Mouse (Mus musculus) left cerebral cortex, postnatal 25 days (tissue): ENCODE measurements around the gene Prss56. TPM values are rescaled to one million over a fixed set of nuclear protein-coding genes. Genes with fewer than 3 reads are reported as not detected.

Experiments used
- DNase-seq, 2 experiments: peaks; one replicate each; pipeline ENCODE4 v3.0.0; 2022; ENCODE audit warnings: low spot score in 2 of 2, mixed read lengths in 1 of 2
- intact Hi-C: fragments of 180-260 bp; cut with DNase I; formaldehyde crosslinking; loops from one replicate; pipeline ENCODE4 v1.15.1; 2025
- total RNA-seq, 2 experiments: library from RNA; stranded (reverse); gene quantifications; 2 replicates each; pipeline ENCODE4 v1.2.3; 2021

Prss56 gene
- total RNA-seq, 2 experiments from 2014 or later = 2.1 to 2.4 TPM

GRCm38 (mm10) chr1:87217938-87218337, 34.8 kb downstream of the Prss56 start:
- intact Hi-C loops = loop anchor here (10.0 kb wide), 1 partner anchor 537 kb away; the partner anchor contains the start of gene Atg16l1
- peak in 1 of 2 experiments; percentile 26 for DNase-seq

- intact Hi-C loops = no loop called here
These were observed 42.6 kb downstream of the Prss56 start for GRCm38 (mm10) chr1:87225739-87226138.

GRCm38 (mm10) chr1:87226409-87227159, 43.5 kb downstream of the Prss56 start:
- no peak for DNase-seq
- intact Hi-C loops = no loop called here

More at GRCm38 (mm10) chr1:87225739-87226138, 42.6 kb downstream of the Prss56 start:
- no peak for DNase-seq

GRCm38 (mm10) chr1:87227160-87227550, 44.0 kb downstream of the Prss56 start:
- intact Hi-C loops = no loop called here
- DNase-seq = no peak

- no peak for DNase-seq
- intact Hi-C loops = no loop called here
These were observed 47.5 kb downstream of the Prss56 start for GRCm38 (mm10) chr1:87230606-87231005.

- intact Hi-C loops = no loop called here
- no peak for DNase-seq
These were observed 49.1 kb downstream of the Prss56 start for GRCm38 (mm10) chr1:87232197-87232596.

Other genes starting within 250 kb of the Prss56 start
- not detected for gene Alppl2, start 93.4 kb upstream of the Prss56 start, total RNA-seq
- not detected for gene Alpi, start 81.7 kb upstream of the Prss56 start, total RNA-seq
- gene Akp3, start 58.3 kb upstream of the Prss56 start, total RNA-seq = not detected
- 10 to 100 TPM in 1 of 2 experiments, 1 to 10 TPM in 1; 6.6 to 14.8 TPM for gene Ecel1, start 26.8 kb upstream of the Prss56 start, total RNA-seq
- gene Chrnd, start 7.3 kb downstream of the Prss56 start, total RNA-seq = not detected
- not detected for gene Chrng, start 21.3 kb downstream of the Prss56 start, total RNA-seq
- 10 to 100 TPM; 68.0 to 69.0 TPM for gene Eif4e2, start 30.6 kb downstream of the Prss56 start, total RNA-seq
- 10 to 100 TPM; 11.6 to 12.1 TPM for gene Efhd1, start 81.0 kb downstream of the Prss56 start, total RNA-seq
- 100 to 1,000 TPM; 107 to 108 TPM for gene Gigyf2, start 143.7 kb downstream of the Prss56 start, total RNA-seq
- gene Kcnj13, start 211.4 kb downstream of the Prss56 start, total RNA-seq = 1 to 10 TPM; 4.0 to 5.7 TPM